Comparison of ENCODE assay signal across 1 mouse cellular context in the genomic region with DNA sequence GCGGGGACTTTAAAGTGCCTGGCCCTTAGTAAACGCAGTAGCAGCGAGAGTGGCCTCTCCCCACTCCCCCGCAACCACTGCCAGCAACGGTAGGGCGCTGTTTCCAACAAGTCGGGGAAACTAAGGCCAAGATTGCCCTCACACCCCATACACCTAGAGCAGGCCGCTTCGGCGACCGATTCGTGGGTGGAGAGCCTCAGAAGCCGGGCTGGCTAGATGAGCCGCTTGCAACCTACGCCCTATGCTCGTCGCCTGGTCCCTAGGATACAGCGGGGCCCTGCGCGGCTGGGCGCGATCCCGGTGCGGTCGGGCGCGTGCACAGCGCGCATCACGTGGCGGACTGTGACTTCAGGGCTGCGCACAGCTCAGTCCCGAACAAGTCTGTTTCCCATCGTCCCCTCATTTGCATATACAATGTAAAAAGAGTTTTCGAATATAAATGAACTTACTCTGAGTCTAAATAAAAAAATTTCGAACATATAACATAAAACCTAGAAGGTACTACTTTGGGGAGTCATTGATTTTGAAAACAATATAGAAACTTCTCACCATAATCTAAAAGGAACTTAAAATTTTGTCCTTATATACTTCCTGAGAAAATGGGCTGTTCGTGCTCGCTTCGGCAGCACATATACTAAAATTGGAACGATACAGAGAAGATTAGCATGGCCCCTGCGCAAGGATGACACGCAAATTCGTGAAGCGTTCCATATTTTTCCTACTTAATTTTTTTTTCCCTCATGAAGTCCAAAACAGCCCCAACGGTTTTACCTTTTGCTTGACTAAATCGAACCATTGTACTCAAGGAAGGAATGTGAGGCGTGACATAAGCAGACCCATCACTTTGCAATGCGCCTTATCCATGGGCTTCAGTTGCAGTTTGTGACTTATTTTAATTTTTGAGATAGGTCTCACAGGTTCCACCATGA.
TF ChIP-seq lines count a peak whose summit lies in the region.

No protein-coding gene starts in this region.

TF ChIP-seq in CH12.LX, 34 proteins besides CTCF, POLR2A, EP300 and RAD21 (continued from another document):
- TF ChIP-seq JUN (IDR thresholded peaks at IDR 0.05; ENCODE audit: insufficient read depth, low read depth, low read length) (0 out of 2 replicates have a peak, but pooled peaks have one; percentile 7), CHD1 (IDR thresholded peaks at IDR 0.05; ENCODE audit: low read depth, low read length) (no peak), ETS1 (conservative IDR thresholded peaks at IDR 0.05; ENCODE audit: low read depth, low read length) (peak; percentile 55), MEF2A (IDR thresholded peaks at IDR 0.05; ENCODE audit: borderline replicate concordance, low read depth, low read length) (peak; percentile 49; the same call in 1 of the 2 replicates), NRF1 (IDR thresholded peaks at IDR 0.05; ENCODE audit: low read depth, low read length) (peak; percentile 75), TCF12 (IDR thresholded peaks at IDR 0.05; ENCODE audit: low read depth, low read length) (peak; percentile 77), MXI1 (IDR thresholded peaks at IDR 0.05; ENCODE audit: low read depth, low read length) (peak; percentile 76), PAX5 (IDR thresholded peaks at IDR 0.05; ENCODE audit: low read length) (no peak), POLR2AphosphoS2 (IDR thresholded peaks at IDR 0.05; ENCODE audit: low read depth, low read length) (no peak), JUND (conservative IDR thresholded peaks at IDR 0.05; ENCODE audit: low read depth, low read length) (peak; percentile 61), E2F4 (IDR thresholded peaks at IDR 0.05; ENCODE audit: insufficient replicate concordance, low read depth, low read length) (0 out of 2 replicates have a peak, but pooled peaks have one; percentile 43), SIN3A (IDR thresholded peaks at IDR 0.05; ENCODE audit: low read length) (no peak; the same call in 1 of the 2 replicates), USF2 (conservative IDR thresholded peaks at IDR 0.05; ENCODE audit: low read depth, low read length) (peak; percentile 93), TBP (conservative IDR thresholded peaks at IDR 0.05; ENCODE audit: low read depth, low read length) (peak; percentile 99), MYC (IDR thresholded peaks at IDR 0.05; ENCODE audit: low read depth, low read length) (peak; percentile 95), MAZ (IDR thresholded peaks at IDR 0.05; ENCODE audit: low read depth, low read length) (0 out of 2 replicates have a peak, but pooled peaks have one; percentile 21), SMC3 (IDR thresholded peaks at IDR 0.05; ENCODE audit: low read depth, low read length) (peak; percentile 11; the same call in 1 of the 2 replicates), USF1 (IDR thresholded peaks at IDR 0.05; ENCODE audit: low read depth, low read length) (peak; percentile 97), ELF1 (IDR thresholded peaks at IDR 0.05; ENCODE audit: low read depth, low read length) (peak; percentile 86), NELFE (IDR thresholded peaks at IDR 0.05; ENCODE audit: low read depth, low read length) (peak; percentile 62; the same call in 1 of the 2 replicates), CHD2 (IDR thresholded peaks at IDR 0.05; ENCODE audit: low read length) (no peak), IRF4 (IDR thresholded peaks at IDR 0.05; ENCODE audit: low read depth, low read length) (peak; percentile 54; the same call in 1 of the 2 replicates), HCFC1 (IDR thresholded peaks at IDR 0.05; ENCODE audit: low read depth, low read length) (peak; percentile 60), UBTF (IDR thresholded peaks at IDR 0.05; ENCODE audit: low read depth, low read length) (no peak), RCOR1 (conservative IDR thresholded peaks at IDR 0.05; ENCODE audit: low read depth, low read length) (no peak), GABPA (IDR thresholded peaks at IDR 0.05; ENCODE audit: insufficient replicate concordance, low read depth, low read length) (no peak)
